Mouse (Mus musculus) heart, embryonic 11.5 days (tissue): Measurements from ENCODE around the gene Krtap15. TPM values are rescaled to one million over a fixed set of nuclear protein-coding genes. Genes with fewer than 3 reads are reported as not detected.

Experiments
- ATAC-seq: fragments of 200-750 bp; cut with Nextera tagmentation; replicated peaks from 2 replicates; pipeline ENCODE4 v1.8.0; 2017; ENCODE audit warnings: moderate library complexity; ENCODE audit not compliant: insufficient number of reproducible peaks, low FRiP score, low TSS enrichment
- H3K27ac ChIP-seq: fragments of 300-500 bp; sonication (generic); 2 replicates; pipeline ENCODE4 v1.5.1; 2014; ENCODE audit warnings: mild to moderate bottlenecking, low read depth, low read length
- H3K27me3 ChIP-seq: fragments of 300-500 bp; sonication (generic); 2 replicates; pipeline ENCODE4 v1.6.1; 2014; ENCODE audit warnings: mild to moderate bottlenecking, low read length, mixed read lengths; ENCODE audit not compliant: control insufficient read depth, insufficient read depth
- H3K36me3 ChIP-seq: fragments of 300-500 bp; sonication (generic); 2 replicates; pipeline ENCODE4 v1.6.1; 2014; ENCODE audit warnings: mild to moderate bottlenecking, low read length, moderate library complexity, mixed read lengths; ENCODE audit not compliant: control insufficient read depth, insufficient read depth
- H3K4me1 ChIP-seq: fragments of 300-500 bp; sonication (generic); 2 replicates; pipeline ENCODE4 v1.6.1; 2014; ENCODE audit warnings: low read length; ENCODE audit not compliant: control insufficient read depth, insufficient read depth
- H3K4me2 ChIP-seq: fragments of 300-500 bp; sonication (generic); 2 replicates; pipeline ENCODE4 v1.6.1; 2014; ENCODE audit warnings: mild to moderate bottlenecking, moderate library complexity
- H3K4me3 ChIP-seq: fragments of 300-500 bp; sonication (generic); 2 replicates; pipeline ENCODE4 v1.5.1; 2014; ENCODE audit warnings: low read depth, low read length
- H3K9ac ChIP-seq: fragments of 300-500 bp; sonication (generic); 2 replicates; pipeline ENCODE4 v1.6.1; 2014; ENCODE audit warnings: mild to moderate bottlenecking, low read depth, low read length, moderate library complexity
- H3K9me3 ChIP-seq: fragments of 300-500 bp; sonication (generic); replicated peaks from 2 replicates; pipeline ENCODE4 v1.6.1; 2016; ENCODE audit warnings: low read length; ENCODE audit not compliant: control insufficient read depth
- WGBS: fragments of 180-500 bp; shearing (Covaris S2); extraction: QIAGEN DNeasy Blood & Tissue Kit; methylation state at CpG from one replicate; pipeline ENCODE4 v1.1.7; 2014; ENCODE audit not compliant: insufficient replicate concordance; 5-methylcytosine and 5-hydroxymethylcytosine counted together
- polyA plus RNA-seq: library from polyadenylated mRNA; unstranded; fragments of >200 nt; fragmentation: Nextera tagmentation; extraction: Ambion mirVana; gene quantifications from 2 replicates; pipeline ENCODE4 v1.2.1, GENCODE M21; 2014

Gene Krtap15
- polyA plus RNA-seq, 1 experiment from 2014 or later: not detected

DNA sequence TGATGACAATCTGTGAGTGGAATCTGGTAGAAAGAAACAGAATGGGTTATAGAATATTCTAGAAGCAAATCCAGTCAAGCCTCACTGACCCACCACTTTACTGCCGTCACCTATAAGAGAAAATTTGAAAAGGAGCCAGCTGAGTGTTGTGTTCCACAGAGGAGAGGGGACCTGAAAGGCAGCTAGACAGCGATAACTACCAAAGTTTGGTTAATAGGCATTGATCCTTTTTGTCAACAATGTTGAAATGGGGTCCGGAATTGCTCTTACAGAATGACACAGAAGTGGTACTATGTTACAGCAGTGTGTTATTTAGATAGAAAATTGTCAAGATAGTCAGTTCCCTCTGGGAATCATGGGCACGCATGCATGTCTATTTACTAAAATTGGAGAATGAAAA lies 28.5 kb downstream of the Krtap15 start:
- no peak overlapping the region for H3K27ac ChIP-seq
- H3K4me3 ChIP-seq: no peak overlapping the region
- H3K9me3 ChIP-seq: no peaks in the 10 kb centered on the region
- no peaks in the 10 kb centered on the region for H3K36me3 ChIP-seq
- WGBS: 81% methylated on average over 4 of the region's 4 CpGs
- no peaks in the 10 kb centered on the region for H3K4me1 ChIP-seq
- no peak overlapping the region for H3K4me2 ChIP-seq
- ATAC-seq: no peak
- H3K9ac ChIP-seq: no peak overlapping the region
- no peaks in the 10 kb centered on the region for H3K27me3 ChIP-seq

DNA sequence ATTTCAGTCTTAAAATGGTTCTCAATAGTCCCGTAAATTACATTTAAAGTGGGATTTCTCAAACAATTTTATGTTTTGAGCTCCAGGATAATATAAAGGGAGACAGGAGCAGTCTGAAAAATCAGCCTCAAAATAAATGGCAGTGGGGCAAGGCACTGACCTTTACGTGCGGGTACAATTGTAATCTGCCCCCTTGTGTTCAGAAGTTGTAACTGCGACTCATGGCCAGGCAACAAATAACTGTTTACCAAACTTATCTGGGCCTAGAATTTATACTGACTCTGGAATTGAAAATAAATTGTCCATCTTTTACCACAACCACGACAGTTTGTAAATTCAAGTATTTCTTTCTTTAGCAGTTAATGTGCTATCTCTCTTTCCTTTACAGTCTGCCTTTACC lies 31.4 kb downstream of the Krtap15 start:
- H3K4me1 ChIP-seq: no peaks in the 10 kb centered on the region
- no peaks in the 10 kb centered on the region for H3K9me3 ChIP-seq
- ATAC-seq: no peak

DNA sequence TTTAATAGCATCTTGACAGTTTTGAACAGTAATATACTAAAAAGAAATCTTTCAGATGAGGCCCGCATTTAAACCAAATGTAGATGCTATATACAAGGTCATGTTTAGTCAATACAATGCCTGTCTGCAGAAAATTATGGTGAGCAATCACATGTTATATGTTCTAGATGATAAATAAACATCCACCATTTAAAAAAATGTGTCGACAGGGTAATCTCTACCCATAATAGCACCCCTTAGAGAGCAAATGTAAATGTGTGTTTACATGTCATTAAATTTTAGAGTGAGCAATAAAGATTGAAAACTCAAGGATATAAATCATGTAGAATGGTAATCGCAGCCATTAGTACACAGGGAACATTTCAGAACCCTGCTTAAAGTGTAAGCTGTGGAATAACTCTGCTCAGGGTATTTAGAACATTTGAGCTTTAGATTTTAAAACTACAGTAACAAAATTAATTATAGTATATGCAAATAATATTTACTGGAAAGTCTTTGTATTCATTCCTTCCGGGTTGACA lies 44.9 kb downstream of the Krtap15 start:
- ATAC-seq: no peak
- Histone ChIP-seq H3K27me3 (no peaks in the 10 kb centered on the region), H3K36me3 (no peaks in the 10 kb centered on the region), H3K27ac (no peak overlapping the region), H3K4me1 (no peaks in the 10 kb centered on the region), H3K4me3 (no peak overlapping the region), H3K9me3 (no peaks in the 10 kb centered on the region), H3K4me2 (no peak overlapping the region), H3K9ac (no peak overlapping the region)
- WGBS: 76% methylated on average over 4 of the region's 4 CpGs

More for the DNA sequence above, 31.4 kb downstream of the Krtap15 start:
- no peak overlapping the region for H3K27ac ChIP-seq
- no peaks in the 10 kb centered on the region for H3K36me3 ChIP-seq
- H3K27me3 ChIP-seq: no peaks in the 10 kb centered on the region
- no peak overlapping the region for H3K4me3 ChIP-seq
- no peak overlapping the region for H3K9ac ChIP-seq
- 14% methylated on average over 5 of the region's 5 CpGs for WGBS
- H3K4me2 ChIP-seq: no peak overlapping the region

DNA sequence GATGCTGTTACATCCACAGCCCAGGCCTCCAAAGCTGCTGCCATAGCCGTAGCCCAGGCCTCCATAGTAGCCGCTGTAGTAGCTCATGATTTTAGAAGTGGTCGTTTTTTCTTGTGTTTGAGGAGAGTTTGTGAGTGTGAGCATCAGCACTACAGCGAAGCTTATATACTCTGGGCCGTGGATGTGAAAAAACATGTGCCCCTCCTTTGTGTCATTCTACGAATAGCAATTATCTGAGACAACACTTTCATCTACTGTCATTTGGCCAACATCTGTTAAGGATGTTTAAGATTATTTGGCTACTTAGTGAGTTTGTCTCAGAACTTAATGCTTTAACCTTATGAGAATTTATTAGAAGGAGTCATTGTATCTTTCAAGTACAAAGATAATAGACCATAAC lies 49.3 kb downstream of the Krtap15 start, which contains the start of gene Krtap19-1:
Gene Krtap19-1, minus strand, starts transcription at position 101 of the 400 bp plus-strand sequence.
- H3K4me1 ChIP-seq: no peaks in the 10 kb centered on the region
- H3K27me3 ChIP-seq: no peaks in the 10 kb centered on the region
- no peaks in the 10 kb centered on the region for H3K36me3 ChIP-seq
- H3K4me2 ChIP-seq: no peak within 1 kb of the TSS
- no peaks in the 10 kb centered on the region for H3K9me3 ChIP-seq
- H3K9ac ChIP-seq: no peak within 1 kb of the TSS
- WGBS: 75% methylated on average over 6 of the region's 6 CpGs
- H3K27ac ChIP-seq: no peak within 1 kb of the TSS
- no peak for ATAC-seq
- H3K4me3 ChIP-seq: no peak within 1 kb of the TSS

DNA sequence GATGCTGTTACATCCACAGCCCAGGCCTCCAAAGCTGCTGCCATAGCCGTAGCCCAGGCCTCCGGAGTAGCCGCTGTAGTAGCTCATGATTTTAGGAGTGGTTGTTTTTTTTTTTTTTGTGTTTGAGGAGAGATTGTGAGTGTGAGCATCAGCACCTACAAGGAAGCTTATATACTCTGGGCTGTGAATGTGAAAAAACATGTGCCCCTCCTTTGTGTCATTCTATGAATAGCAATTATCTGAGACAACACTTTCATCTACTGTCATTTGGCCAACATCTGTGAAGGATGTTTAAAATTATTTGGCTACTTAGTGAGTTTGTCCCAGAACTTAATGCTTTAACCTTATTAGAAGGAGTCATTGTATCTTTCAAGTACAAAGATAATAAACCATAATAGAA lies 54.2 kb downstream of the Krtap15 start, which contains the start of gene Krtap19-2:
Gene Krtap19-2, minus strand, starts transcription at position 101 of the 400 bp plus-strand sequence.
- Histone ChIP-seq H3K4me1 (no peaks in the 10 kb centered on the region), H3K27me3 (no peaks in the 10 kb centered on the region), H3K4me3 (no peak within 1 kb of the TSS), H3K4me2 (no peak within 1 kb of the TSS), H3K9ac (no peak within 1 kb of the TSS), H3K9me3 (no peaks in the 10 kb centered on the region), H3K27ac (no peak within 1 kb of the TSS), H3K36me3 (no peaks in the 10 kb centered on the region)
- 90% methylated on average over 3 of the region's 3 CpGs for WGBS
- ATAC-seq: no peak

DNA sequence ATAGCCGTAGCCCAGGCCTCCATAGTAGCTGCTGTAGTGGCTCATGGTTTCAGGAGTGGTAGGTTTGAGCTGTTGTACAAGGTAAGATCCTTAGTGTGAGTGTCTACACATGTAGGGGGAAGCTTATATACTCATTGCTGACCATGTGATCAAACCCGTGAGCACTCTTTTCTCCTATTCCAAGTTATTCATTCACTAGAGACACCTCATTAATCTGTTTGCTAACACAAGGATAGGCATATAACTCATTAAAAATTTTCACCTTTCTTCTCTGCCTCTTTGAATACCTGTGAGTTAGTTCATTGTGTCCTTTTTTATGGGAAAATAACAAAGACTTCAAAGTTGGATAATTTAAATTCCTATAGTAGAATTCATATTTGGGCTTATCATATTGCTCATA lies 57.9 kb downstream of the Krtap15 start, which contains the start of gene Krtap19-3:
Gene Krtap19-3, minus strand, starts transcription at position 101 of the 400 bp plus-strand sequence.
- Histone ChIP-seq H3K9me3 (no peaks in the 10 kb centered on the region), H3K36me3 (no peaks in the 10 kb centered on the region), H3K4me2 (no peak within 1 kb of the TSS), H3K9ac (no peak within 1 kb of the TSS), H3K4me1 (no peaks in the 10 kb centered on the region), H3K27me3 (no peaks in the 10 kb centered on the region), H3K4me3 (no peak within 1 kb of the TSS), H3K27ac (no peak within 1 kb of the TSS)
- no peak for ATAC-seq
- 76% methylated on average over 2 of the region's 2 CpGs for WGBS

Other genes starting within 250 kb of the Krtap15 start
- gene Krtap24-1, start 207.9 kb upstream of the Krtap15 start, polyA plus RNA-seq: not detected in 2 replicates
- gene 2310079G19Rik, start 192.5 kb upstream of the Krtap15 start, polyA plus RNA-seq: not detected in 2 replicates
- not detected in 2 replicates for gene Krtap26-1, start 172.4 kb upstream of the Krtap15 start, polyA plus RNA-seq
- gene Krtap27-1, start 148.5 kb upstream of the Krtap15 start, polyA plus RNA-seq: not detected in 2 replicates
- not detected in 2 replicates for gene 2310061N02Rik, start 112.3 kb upstream of the Krtap15 start, polyA plus RNA-seq
- not detected in 2 replicates for gene Krtap13-1, start 91.4 kb upstream of the Krtap15 start, polyA plus RNA-seq
- not detected in 2 replicates for gene Krtap13, start 68.6 kb upstream of the Krtap15 start, polyA plus RNA-seq
- gene 2310034C09Rik, start 61.4 kb upstream of the Krtap15 start, polyA plus RNA-seq: not detected in 2 replicates
- gene 2310057N15Rik, start 46.0 kb upstream of the Krtap15 start, polyA plus RNA-seq: not detected in 2 replicates
- gene Gm5965, start 42.3 kb upstream of the Krtap15 start, polyA plus RNA-seq: not detected in 2 replicates
- gene Gm20741, start 8.0 kb upstream of the Krtap15 start, polyA plus RNA-seq: not detected in 2 replicates
- not detected in 2 replicates for gene Krtap14, start 5.9 kb downstream of the Krtap15 start, polyA plus RNA-seq
- gene Krtap19-1, start 49.2 kb downstream of the Krtap15 start, polyA plus RNA-seq: not detected in 2 replicates
- not detected in 2 replicates for gene Krtap19-2, start 54.1 kb downstream of the Krtap15 start, polyA plus RNA-seq
- gene Krtap19-3, start 57.8 kb downstream of the Krtap15 start, polyA plus RNA-seq: not detected in 2 replicates
- gene Krtap19-4, start 64.9 kb downstream of the Krtap15 start, polyA plus RNA-seq: not detected in 2 replicates
- gene Krtap19-5, start 76.2 kb downstream of the Krtap15 start, polyA plus RNA-seq: not detected in 2 replicates
- not detected in 2 replicates for gene Krtap19-9b, start 112.0 kb downstream of the Krtap15 start, polyA plus RNA-seq
- gene Krtap16-3, start 142.7 kb downstream of the Krtap15 start, polyA plus RNA-seq: not detected in 2 replicates
- gene Krtap22-2, start 190.5 kb downstream of the Krtap15 start, polyA plus RNA-seq: not detected in 2 replicates
- not detected in 2 replicates for gene Gm10229, start 195.1 kb downstream of the Krtap15 start, polyA plus RNA-seq
- not detected in 2 replicates for gene Krtap6-1, start 211.5 kb downstream of the Krtap15 start, polyA plus RNA-seq
- gene Gm10228, start 221.3 kb downstream of the Krtap15 start, polyA plus RNA-seq: not detected in 2 replicates
- gene Krtap6-5, start 227.7 kb downstream of the Krtap15 start, polyA plus RNA-seq: not detected in 2 replicates
- not detected in 2 replicates for gene 1110025L11Rik, start 243.8 kb downstream of the Krtap15 start, polyA plus RNA-seq